ENCODE assay signal across 8 mouse cellular contexts in the genomic region with DNA sequence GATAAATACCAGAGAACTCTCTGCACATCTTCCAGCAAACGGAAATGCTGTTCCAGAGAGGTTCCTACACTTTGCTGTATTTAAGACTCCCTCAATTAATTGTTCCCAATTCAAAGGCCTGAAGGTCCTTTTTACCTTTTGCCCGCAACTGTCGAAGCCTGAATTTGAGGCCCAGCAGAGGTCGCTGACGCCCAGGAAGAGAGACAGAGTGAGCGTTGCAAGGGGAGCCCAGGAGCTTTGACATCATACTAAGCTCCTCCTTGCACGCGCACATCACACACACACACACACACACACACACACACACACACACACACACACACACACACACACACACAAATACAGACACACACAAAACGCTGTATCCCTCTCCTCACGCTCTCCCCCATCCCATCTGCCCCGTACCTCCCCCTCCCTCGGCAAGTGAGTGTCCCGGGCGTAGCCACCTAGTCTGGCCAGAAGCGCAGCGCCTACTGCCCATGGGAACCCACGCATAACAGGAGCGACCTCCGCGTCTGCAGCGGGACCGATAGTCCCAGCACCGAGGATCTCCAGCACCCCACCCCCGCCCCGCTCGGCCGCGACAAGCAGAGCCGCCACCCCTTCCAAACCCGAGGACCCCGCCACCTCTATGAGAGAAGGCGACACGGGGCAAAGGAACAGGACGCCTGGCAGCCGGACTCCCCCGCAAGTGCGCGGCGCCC. TPM values are rescaled to one million over a fixed set of nuclear protein-coding genes. Genes with fewer than 3 reads are reported as not detected.
DNase-seq lines count a peak whose midpoint lies in the region; ATAC-seq and TF ChIP-seq lines count a peak whose summit lies in the region.

A gene (plus strand): TSS at position 316 of the 704 bp plus-strand sequence.

- H3K36me3 ChIP-seq in hindbrain, embryonic 16.5 days (ENCODE audit: control insufficient read depth, insufficient read depth, low read length), result no peaks in the 10 kb centered on the region

- H3K4me1 ChIP-seq in hindbrain, embryonic 16.5 days (ENCODE audit: control insufficient read depth, insufficient read depth, low read depth, low read length), result peaks cover 10% of the 10 kb centered on the region

- H3K4me3 ChIP-seq in hindbrain, embryonic 16.5 days (ENCODE audit: low read length), result peak within 1 kb of the TSS; percentile 75

- H3K9ac ChIP-seq in hindbrain, embryonic 16.5 days (ENCODE audit: low read depth, low read length), result peak within 1 kb of the TSS; percentile 84

- no peaks in the 10 kb centered on the region for H3K9me3 ChIP-seq in hindbrain, embryonic 16.5 days (ENCODE audit: control insufficient read depth, low read length)

- peak within 1 kb of the TSS; percentile 66 for H3K4me2 ChIP-seq in hindbrain, embryonic 16.5 days (ENCODE audit: low read length)

- in situ Hi-C loops in Patski (cut with MboI; ENCODE audit: low pct_unique_long_range_greater_than_20kb), result loop anchor here (5.0 to 10.0 kb wide), 2 partner anchors 82 to 224 kb away; no protein-coding TSS in a partner anchor

- H3K27ac ChIP-seq in hindbrain, embryonic 16.5 days (ENCODE audit: low read depth, low read length), result peak within 1 kb of the TSS; percentile 83

- under 1% methylated on average over 34 of the region's 39 CpGs for WGBS in hindbrain, embryonic 16.5 days

- CTCF ChIA-PET in Patski (lab: Charles Lee), result interaction anchor here (0.7 to 1.2 kb wide), 8 partner anchors 10 to 227 kb away, joined by 3 to 4 read pairs (median 3); no protein-coding TSS in a partner anchor

- POLR2A ChIA-PET in Patski (lab: Charles Lee), result interaction anchor here (0.7 to 1.3 kb wide), 2 partner anchors 80 to 225 kb away, joined by 3 to 5 read pairs; no protein-coding TSS in a partner anchor

- no peak for DNase-seq in Patski (ENCODE audit: low read depth, low spot score)
- DNase-seq in cerebellum, postnatal 10 days, result peak; percentile 92 to 95
- DNase-seq in gastrocnemius, adult 18-20 months (ENCODE audit: low spot score), result peak; percentile 88
- peak; percentile 88 to 90 for DNase-seq in left cerebral cortex, adult 18-20 months (ENCODE audit: low spot score in 2 of 2)
- peak; percentile 80 to 85 for DNase-seq in lung, postnatal 4 days
- peak; percentile 92 for DNase-seq in retina, postnatal 1 day
- peak; percentile 58 for DNase-seq in urinary bladder, adult 2 months (ENCODE audit: low spot score)

- no peaks in the 10 kb centered on the region for H3K27me3 ChIP-seq in Patski
- no peaks in the 10 kb centered on the region for H3K27me3 ChIP-seq in hindbrain, embryonic 16.5 days (replicated peaks; ENCODE audit: control insufficient read depth, insufficient read depth, low read length)

- peak; percentile 92 for TF ChIP-seq CTCF in Patski (IDR thresholded peaks at IDR 0.05)

- peak; percentile 49 for ATAC-seq in Patski
- peak; percentile 92 for ATAC-seq in hindbrain, embryonic 16.5 days

RNA-seq across cellular contexts. Expression of the gene that starts here (rescaled TPM):
- polyA plus RNA-seq in Patski (2021), result 19.1 TPM
- 10 to 100 TPM; 37.6 to 41.1 TPM for total RNA-seq in gastrocnemius, adult 18-20 months (2021)
- 2.0 and 2.1 TPM in 2 replicates for polyA plus RNA-seq in hindbrain, embryonic 16.5 days (2015; fragmentation: Nextera tagmentation; extraction: Ambion mirVana)
- total RNA-seq in left cerebral cortex, adult 18-20 months (2021), result 10 to 100 TPM; 43.1 to 45.3 TPM
- 12.2 and 13.2 TPM in 2 replicates for polyA plus RNA-seq in urinary bladder, adult 2 months (2012; rRNA removed)
